Mouse (Mus musculus) midbrain, embryonic 11.5 days (tissue): ENCODE measurements around the gene Slc16a4. TPM values are rescaled to one million over a fixed set of nuclear protein-coding genes. Genes with fewer than 3 reads are reported as not detected.
A peak's percentile ranks its signal among the peaks of the same experiment; 100 is the strongest.

ENCODE experiments used
- ATAC-seq: fragments of 200-750 bp; cut with Nextera tagmentation; 2 replicates; pipeline ENCODE4 v1.8.0; 2017; ENCODE audit warnings: moderate TSS enrichment, moderate library complexity; ENCODE audit not compliant: low FRiP score
- DNase-seq: peaks from one replicate; pipeline ENCODE4 v3.0.0; 2015; ENCODE audit warnings: low spot score; ENCODE audit errors: missing footprints
- H3K27ac ChIP-seq: fragments of 300-500 bp; sonication (generic); 2 replicates; pipeline ENCODE4 v1.5.1; 2014; ENCODE audit warnings: low read depth, low read length
- H3K27me3 ChIP-seq: fragments of 300-500 bp; sonication (generic); 2 replicates; pipeline ENCODE4 v1.6.1; 2014; ENCODE audit warnings: mild to moderate bottlenecking, low read length, moderate library complexity, mixed read lengths; ENCODE audit not compliant: control insufficient read depth, insufficient read depth
- H3K36me3 ChIP-seq: fragments of 300-500 bp; sonication (generic); 2 replicates; pipeline ENCODE4 v1.6.1; 2014; ENCODE audit warnings: mild to moderate bottlenecking, low read length, moderate library complexity, mixed read lengths; ENCODE audit not compliant: control insufficient read depth, insufficient read depth
- H3K4me1 ChIP-seq: fragments of 300-500 bp; sonication (generic); 2 replicates; pipeline ENCODE4 v1.6.1; 2014; ENCODE audit warnings: low read length; ENCODE audit not compliant: control insufficient read depth, insufficient read depth
- H3K4me2 ChIP-seq: fragments of 300-500 bp; sonication (generic); 2 replicates; pipeline ENCODE4 v1.6.1; 2014; ENCODE audit warnings: mild to moderate bottlenecking, moderate library complexity
- H3K4me3 ChIP-seq: fragments of 300-500 bp; sonication (generic); 2 replicates; pipeline ENCODE4 v1.5.1; 2014; ENCODE audit warnings: low read depth, low read length
- H3K9ac ChIP-seq: fragments of 300-500 bp; sonication (generic); 2 replicates; pipeline ENCODE4 v1.6.1; 2014; ENCODE audit warnings: low read length
- H3K9me3 ChIP-seq: fragments of 300-500 bp; sonication (generic); 2 replicates; pipeline ENCODE4 v1.6.1; 2016; ENCODE audit warnings: low read length; ENCODE audit not compliant: control insufficient read depth
- WGBS: fragments of 180-500 bp; shearing (Covaris S2); extraction: QIAGEN DNeasy Blood & Tissue Kit; methylation state at CpG from one replicate; pipeline ENCODE4 v1.1.7; 2014; 5-methylcytosine and 5-hydroxymethylcytosine counted together
- polyA plus RNA-seq: library from polyadenylated mRNA; unstranded; fragments of >200 nt; fragmentation: Nextera tagmentation; extraction: Ambion mirVana; gene quantifications from 2 replicates; pipeline ENCODE4 v1.2.1, GENCODE M21; 2014

The Slc16a4 gene
- polyA plus RNA-seq, 1 experiment from 2014 or later: 2.2 TPM

DNA sequence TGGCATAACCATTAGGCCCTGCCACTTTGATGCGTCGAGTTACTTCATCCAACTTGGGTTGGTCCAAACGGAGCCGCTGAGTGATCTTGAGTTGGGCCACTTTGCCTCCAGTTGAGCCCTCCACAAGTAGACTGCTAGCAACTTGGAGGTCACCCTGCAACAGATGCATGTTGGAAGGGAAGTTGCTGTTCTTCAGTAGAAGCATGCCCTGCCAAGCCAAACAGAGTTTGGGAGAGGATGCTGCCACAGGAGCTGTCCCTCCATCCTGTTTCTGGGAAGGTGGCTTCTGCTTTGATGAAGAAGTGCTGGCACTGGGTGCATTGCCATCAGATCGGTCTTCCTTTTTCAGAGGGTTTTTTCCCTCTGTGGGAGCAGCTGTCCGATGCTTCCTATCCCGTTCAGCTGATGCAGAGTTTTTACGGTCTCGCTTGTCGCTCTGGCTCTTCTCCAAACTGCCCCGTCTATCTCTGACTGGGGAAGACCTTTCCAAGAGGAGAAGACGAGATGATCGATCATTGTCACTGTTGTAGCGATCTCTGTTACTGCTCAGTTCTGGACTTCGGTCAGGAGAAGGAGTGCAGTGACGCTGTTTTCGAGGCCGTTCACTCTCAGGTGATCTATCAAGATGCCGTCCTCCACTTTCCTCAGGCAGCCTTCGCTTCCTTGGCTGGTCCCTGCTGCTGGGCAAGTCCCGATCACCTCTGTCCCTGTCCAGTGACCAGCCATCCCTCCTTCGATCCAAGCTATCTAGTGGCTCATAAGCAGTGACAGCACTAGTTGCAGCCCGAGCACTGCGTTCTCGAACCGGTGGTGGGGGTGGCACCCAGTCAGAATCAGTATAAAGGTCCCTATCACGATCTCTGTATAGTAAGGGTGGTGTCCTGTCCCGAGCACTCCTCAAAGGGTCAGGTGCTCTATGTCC lies 39.7 kb downstream of the Slc16a4 start:
- Histone ChIP-seq H3K4me2 (peak overlapping the region; percentile 95), H3K4me3 (peak overlapping the region; percentile 97), H3K4me1 (peaks cover 33% of the 10 kb centered on the region), H3K27me3 (no peaks in the 10 kb centered on the region), H3K27ac (no peak overlapping the region), H3K9me3 (no peaks in the 10 kb centered on the region), H3K9ac (peak overlapping the region; percentile 28; the same call in 1 of the 2 replicates), H3K36me3 (peaks cover 9% of the 10 kb centered on the region)
- ATAC-seq: no peak
- no peak for DNase-seq
- 87% methylated on average over 28 of the region's 28 CpGs for WGBS

DNA sequence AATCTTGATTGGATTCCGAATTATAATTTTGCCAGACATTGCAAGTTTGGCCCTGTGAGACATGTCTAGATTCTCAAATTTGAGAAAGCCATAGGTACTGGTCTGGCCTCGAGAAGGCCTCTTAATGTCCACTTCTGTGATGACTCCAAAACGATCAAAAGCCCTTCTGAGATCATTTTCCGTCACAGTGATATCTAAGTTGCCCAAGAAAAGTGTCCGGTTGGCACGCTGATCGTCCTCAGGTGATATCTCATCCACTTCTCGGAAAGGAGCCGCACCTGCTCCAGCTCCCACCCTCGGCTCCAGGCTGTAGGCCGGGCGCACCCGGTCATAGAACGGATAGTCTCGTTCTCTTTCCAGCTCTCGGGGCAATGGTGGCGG lies 40.7 kb downstream of the Slc16a4 start:
- no peaks in the 10 kb centered on the region for H3K9me3 ChIP-seq
- 32% methylated on average over 17 of the region's 17 CpGs for WGBS
- H3K4me1 ChIP-seq: peaks cover 29% of the 10 kb centered on the region
- H3K4me2 ChIP-seq: peak overlapping the region; percentile 95
- ATAC-seq (no peak), DNase-seq (peak; percentile 89)
- H3K27ac ChIP-seq: no peak overlapping the region; the same call in 1 of the 2 replicates
- no peaks in the 10 kb centered on the region for H3K27me3 ChIP-seq
- peak overlapping the region; percentile 91 for H3K9ac ChIP-seq
- peak overlapping the region; percentile 97 for H3K4me3 ChIP-seq
- H3K36me3 ChIP-seq: peaks cover 9% of the 10 kb centered on the region

- Histone ChIP-seq H3K27me3 (no peaks in the 10 kb centered on the region), H3K4me1 (peaks cover 29% of the 10 kb centered on the region), H3K4me2 (peak overlapping the region; percentile 95), H3K4me3 (peak overlapping the region; percentile 97), H3K36me3 (peaks cover 9% of the 10 kb centered on the region), H3K27ac (peak overlapping the region; percentile 88), H3K9ac (peak overlapping the region; percentile 91), H3K9me3 (no peaks in the 10 kb centered on the region)
- under 1% methylated on average over 70 of the region's 75 CpGs for WGBS
- DNase-seq (peak; percentile 95), ATAC-seq (peak; percentile 4)
Observed at GRCm38 (mm10) chr3:107332127-107332959, 41.3 kb downstream of the Slc16a4 start.

DNA sequence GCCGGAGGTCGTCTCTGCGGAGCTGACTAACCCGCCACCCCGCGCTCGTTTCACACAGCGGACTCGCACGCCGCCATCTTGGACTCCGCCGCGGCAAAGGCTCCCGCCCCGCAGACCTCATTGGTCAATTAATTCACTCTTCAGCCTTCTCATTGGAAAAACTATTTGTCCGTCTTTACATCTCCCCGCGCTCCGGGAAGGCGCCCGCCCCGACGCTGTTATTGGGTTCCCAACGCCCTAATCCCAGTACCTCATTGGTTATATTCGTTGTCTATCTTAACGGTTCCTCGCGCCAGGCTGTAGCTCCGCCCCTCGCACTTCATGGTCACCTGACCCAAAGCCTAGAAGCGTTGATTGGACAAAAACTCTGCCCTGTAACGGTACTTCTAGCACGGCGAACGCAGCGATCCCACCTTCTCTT lies 41.9 kb downstream of the Slc16a4 start:
- Histone ChIP-seq H3K9ac (peak overlapping the region; percentile 95), H3K4me2 (peak overlapping the region; percentile 78; the same call in 1 of the 2 replicates), H3K27ac (peak overlapping the region; percentile 97), H3K4me3 (peak overlapping the region; percentile 97), H3K9me3 (no peaks in the 10 kb centered on the region), H3K27me3 (no peaks in the 10 kb centered on the region), H3K36me3 (peaks cover 9% of the 10 kb centered on the region), H3K4me1 (peaks cover 26% of the 10 kb centered on the region)
- ATAC-seq: peak; percentile 95
- under 1% methylated on average over 37 of the region's 37 CpGs for WGBS
- peak; percentile 99 for DNase-seq

DNA sequence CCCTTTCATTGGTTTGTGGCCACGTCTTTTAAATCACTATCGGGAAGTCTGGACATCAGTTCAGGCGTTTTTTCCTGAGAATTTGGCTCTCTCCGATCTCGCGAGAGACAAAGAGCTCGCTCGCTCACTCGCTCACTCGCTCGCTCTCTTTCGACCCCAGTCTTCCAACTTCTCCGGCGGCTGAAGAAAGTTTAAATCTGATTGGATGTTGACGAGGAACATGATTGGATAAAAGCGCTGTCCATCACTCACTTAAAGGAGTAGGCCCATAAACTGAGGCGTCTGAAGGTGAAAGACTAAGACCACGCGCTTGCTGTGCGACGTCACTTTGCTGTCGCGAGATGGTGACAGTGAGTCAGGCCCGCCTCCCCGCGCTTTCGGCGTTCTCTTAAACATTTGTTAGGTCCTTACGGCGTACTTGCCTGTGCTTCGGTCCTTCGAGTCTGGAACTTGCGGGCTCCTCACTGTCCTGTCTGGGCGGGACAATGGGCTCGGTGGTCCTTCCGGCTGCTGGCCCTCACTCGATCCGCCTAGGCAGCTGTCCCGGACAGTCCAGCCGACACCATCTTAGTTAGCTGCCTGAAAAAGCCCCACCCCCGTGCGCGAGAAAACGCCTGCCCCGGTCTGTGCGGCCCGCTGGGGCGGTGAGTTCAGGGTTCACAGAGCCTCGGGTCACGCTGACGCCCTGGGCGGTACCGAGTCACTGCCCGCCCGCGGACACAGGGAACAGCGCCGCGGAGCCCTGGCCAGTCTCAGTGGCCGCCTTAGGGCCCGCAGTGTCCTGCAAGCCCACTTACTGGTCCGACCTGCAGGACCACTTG lies 42.6 kb downstream of the Slc16a4 start, which contains the start of gene Rbm15:
Gene Rbm15, minus strand, starts transcription at position 293 of the 821 bp plus-strand sequence.
- peak within 1 kb of the TSS; percentile 95 for H3K9ac ChIP-seq
- peak within 1 kb of the TSS; percentile 97 for H3K27ac ChIP-seq
- peak within 1 kb of the TSS; percentile 97 for H3K4me3 ChIP-seq
- peaks cover 26% of the 10 kb centered on the region for H3K4me1 ChIP-seq
- DNase-seq (peak; percentile 99), ATAC-seq (peak; percentile 94)
- peaks cover 9% of the 10 kb centered on the region for H3K36me3 ChIP-seq
- no peaks in the 10 kb centered on the region for H3K27me3 ChIP-seq
- H3K9me3 ChIP-seq: no peaks in the 10 kb centered on the region
- WGBS: under 1% methylated on average over 62 of the region's 62 CpGs
- H3K4me2 ChIP-seq: peak within 1 kb of the TSS; percentile 95

GRCm38 (mm10) chr3:107334202-107334934 lies 43.3 kb downstream of the Slc16a4 start:
- peak overlapping the region; percentile 97 for H3K4me3 ChIP-seq
- no peaks in the 10 kb centered on the region for H3K9me3 ChIP-seq
- H3K9ac ChIP-seq: peak overlapping the region; percentile 95
- peak overlapping the region; percentile 78 for H3K4me2 ChIP-seq
- peak overlapping the region; percentile 97 for H3K27ac ChIP-seq
- peaks cover 9% of the 10 kb centered on the region for H3K36me3 ChIP-seq
- no peak for ATAC-seq
- H3K27me3 ChIP-seq: no peaks in the 10 kb centered on the region
- peak; percentile 94 for DNase-seq
- peaks cover 24% of the 10 kb centered on the region for H3K4me1 ChIP-seq
- WGBS: 12% methylated on average over 12 of the region's 12 CpGs

- Histone ChIP-seq H3K9ac (no peak overlapping the region), H3K27ac (no peak overlapping the region), H3K36me3 (no peaks in the 10 kb centered on the region), H3K27me3 (no peaks in the 10 kb centered on the region), H3K4me2 (no peak overlapping the region), H3K4me3 (no peak overlapping the region), H3K4me1 (no peaks in the 10 kb centered on the region), H3K9me3 (no peaks in the 10 kb centered on the region)
- 57% methylated on average over 3 of the region's 3 CpGs for WGBS
- DNase-seq (no peak), ATAC-seq (no peak)
Observed at GRCm38 (mm10) chr3:107343971-107344370, 52.9 kb downstream of the Slc16a4 start.
